Mouse (Mus musculus) intestine, embryonic 14.5 days (tissue): ENCODE measurements around the gene Zp1. TPM values are rescaled to one million over a fixed set of nuclear protein-coding genes. Genes with fewer than 3 reads are reported as not detected.
A peak's percentile ranks its signal among the peaks of the same experiment; 100 is the strongest.

Experiments
- ATAC-seq: fragments of 200-750 bp; cut with Nextera tagmentation; replicated peaks from 2 replicates; pipeline ENCODE4 v1.8.0; 2017; ENCODE audit warnings: low read depth, moderate number of reproducible peaks, moderate TSS enrichment, moderate library complexity; ENCODE audit not compliant: low FRiP score, low TSS enrichment
- DNase-seq: peaks from one replicate; pipeline ENCODE4 v3.0.0-alpha.2; 2018; ENCODE audit warnings: low spot score
- H3K27ac ChIP-seq: fragments of 300-500 bp; sonication (generic); 2 replicates; pipeline ENCODE4 v1.5.1; 2014; ENCODE audit warnings: low read depth, mild to moderate bottlenecking, control low read depth
- H3K27me3 ChIP-seq: fragments of 300-500 bp; sonication (generic); replicated peaks from 2 replicates; pipeline ENCODE4 v1.6.1; 2014; ENCODE audit warnings: low read length, control low read depth; ENCODE audit not compliant: control insufficient read depth, insufficient read depth
- H3K36me3 ChIP-seq: fragments of 300-500 bp; sonication (generic); 2 replicates; pipeline ENCODE4 v1.6.1; 2014; ENCODE audit warnings: low read length, control low read depth; ENCODE audit not compliant: control insufficient read depth, insufficient read depth
- H3K4me1 ChIP-seq: fragments of 300-500 bp; sonication (generic); replicated peaks from 2 replicates; pipeline ENCODE4 v1.6.1; 2014; ENCODE audit warnings: low read length, control low read depth, mixed read lengths; ENCODE audit not compliant: control insufficient read depth, insufficient read depth
- H3K4me2 ChIP-seq: fragments of 300-500 bp; sonication (generic); 2 replicates; pipeline ENCODE4 v1.6.1; 2014; ENCODE audit warnings: low read length
- H3K4me3 ChIP-seq: fragments of 300-500 bp; sonication (generic); 2 replicates; pipeline ENCODE4 v1.5.1; 2014; ENCODE audit warnings: low read depth, low read length, control low read depth, mixed read lengths
- H3K9ac ChIP-seq: fragments of 300-500 bp; sonication (generic); 2 replicates; pipeline ENCODE4 v1.6.1; 2014; ENCODE audit warnings: mild to moderate bottlenecking, low read length
- H3K9me3 ChIP-seq: fragments of 300-500 bp; sonication (generic); 2 replicates; pipeline ENCODE4 v1.6.1; 2016; ENCODE audit warnings: low read length, control low read depth; ENCODE audit not compliant: control insufficient read depth
- WGBS: fragments of 180-500 bp; shearing (Covaris S2); extraction: QIAGEN DNeasy Blood & Tissue Kit; methylation state at CpG from one replicate; pipeline ENCODE4 v1.1.7; 2014; 5-methylcytosine and 5-hydroxymethylcytosine counted together
- polyA plus RNA-seq: library from polyadenylated mRNA; unstranded; fragments of >200 nt; fragmentation: Nextera tagmentation; extraction: Ambion mirVana; gene quantifications from 2 replicates; pipeline ENCODE4 v1.2.1, GENCODE M21; 2014

Gene Zp1
- polyA plus RNA-seq, 1 experiment from 2014 or later = not detected

- Histone ChIP-seq H3K9me3 (no peaks in the 10 kb centered on the region), H3K36me3 (peaks cover 65% of the 10 kb centered on the region), H3K9ac (peak overlapping the region; percentile 85), H3K4me2 (peak overlapping the region; percentile 86), H3K27me3 (no peaks in the 10 kb centered on the region), H3K4me1 (peaks cover 21% of the 10 kb centered on the region), H3K27ac (no peak overlapping the region), H3K4me3 (peak overlapping the region; percentile 88)
- ATAC-seq (no peak), DNase-seq (no peak)
- 22% methylated on average over 5 of the region's 5 CpGs for WGBS
Measured at GRCm38 (mm10) chr19:10867946-10868622, 52.3 kb downstream of the Zp1 start.

GRCm38 (mm10) chr19:10866351-10866750 is 54.1 kb downstream of the Zp1 start:
- Histone ChIP-seq H3K4me3 (no peak overlapping the region), H3K27ac (no peak overlapping the region), H3K27me3 (no peaks in the 10 kb centered on the region), H3K4me1 (peaks cover 21% of the 10 kb centered on the region), H3K4me2 (no peak overlapping the region), H3K9me3 (no peaks in the 10 kb centered on the region), H3K9ac (no peak overlapping the region), H3K36me3 (peaks cover 65% of the 10 kb centered on the region)
- 94% methylated on average over 13 of the region's 13 CpGs for WGBS
- ATAC-seq (no peak), DNase-seq (no peak)

Other genes with a start within 250 kb of the Zp1 start
- 0.34 TPM in 1 of 2 replicates, not detected in the other for gene Pga5, start 242.6 kb downstream of the Zp1 start, polyA plus RNA-seq
- gene Vps37c, start 231.9 kb downstream of the Zp1 start, polyA plus RNA-seq = 27.8 and 31.1 TPM in 2 replicates
- 0.08 TPM in 1 of 2 replicates, not detected in the other for gene Cd5, start 181.6 kb downstream of the Zp1 start, polyA plus RNA-seq
- gene Cd6, start 90.6 kb downstream of the Zp1 start, polyA plus RNA-seq = 0.11 TPM in 1 of 2 replicates, not detected in the other
- 0.39 and 0.53 TPM in 2 replicates for gene Slc15a3, start 80.9 kb downstream of the Zp1 start, polyA plus RNA-seq
- 50.6 and 54.6 TPM in 2 replicates for gene Tmem132a, start 50.7 kb downstream of the Zp1 start, polyA plus RNA-seq
- gene Tmem109, start 38.6 kb downstream of the Zp1 start, polyA plus RNA-seq = 91.1 and 91.7 TPM in 2 replicates
- gene Prpf19, start 25.4 kb downstream of the Zp1 start, polyA plus RNA-seq = 45.5 TPM in 2 replicates
- gene Ptgdr2, start 16.5 kb upstream of the Zp1 start, polyA plus RNA-seq = 0.07 TPM in 1 of 2 replicates, not detected in the other
- gene Ccdc86, start 28.6 kb upstream of the Zp1 start, polyA plus RNA-seq = 29.7 and 32.4 TPM in 2 replicates
- gene Ms4a10, start 54.0 kb upstream of the Zp1 start, polyA plus RNA-seq = 7.9 TPM in 2 replicates
- gene Ms4a15, start 72.6 kb upstream of the Zp1 start, polyA plus RNA-seq = 0.24 and 0.34 TPM in 2 replicates
- gene Ms4a18, start 97.4 kb upstream of the Zp1 start, polyA plus RNA-seq = 15.4 and 20.8 TPM in 2 replicates
- gene Ms4a8a, start 160.5 kb upstream of the Zp1 start, polyA plus RNA-seq = 4.6 and 8.3 TPM in 2 replicates
- not detected in 2 replicates for gene 1700017D01Rik, start 210.2 kb upstream of the Zp1 start, polyA plus RNA-seq
- not detected in 2 replicates for gene 1700025F22Rik, start 244.7 kb upstream of the Zp1 start, polyA plus RNA-seq